Mouse (Mus musculus): ENCODE data around the gene Psme2b. TPM values are rescaled to one million over a fixed set of nuclear protein-coding genes. Genes with fewer than 3 reads are reported as not detected.
"Not testable (repeated sequence)": the region's sequence is repeated elsewhere in the genome, so short reads cannot be mapped to it uniquely, and the experiment has no call there.

Gene Psme2b
- 1.1 and 1.2 TPM in 2 replicates for polyA plus RNA-seq (2015; fragmentation: Nextera tagmentation; extraction: Ambion mirVana)

- 92% methylated on average over 6 of the region's 6 CpGs for WGBS
- H3K9me3 ChIP-seq (replicated peaks; ENCODE audit: control insufficient read depth, low read length, poor library complexity, severe bottlenecking); H3K27ac ChIP-seq (ENCODE audit: low read length); H3K4me1 ChIP-seq (ENCODE audit: control insufficient read depth, insufficient read depth, low read length); H3K27me3 ChIP-seq (ENCODE audit: control insufficient read depth, insufficient read depth, low read depth, low read length); ATAC-seq; H3K4me2 ChIP-seq (ENCODE audit: low read length); H3K4me3 ChIP-seq (ENCODE audit: low read depth, low read length); H3K9ac ChIP-seq (ENCODE audit: low read depth, low read length); H3K36me3 ChIP-seq (ENCODE audit: control insufficient read depth, insufficient read depth, low read length): not testable (repeated sequence)
Observed at GRCm38 (mm10) chr11:48946090-48946489, at the start of gene Psme2b. Gene Psme2b (minus strand): TSS chr11:48946190.

GRCm38 (mm10) chr11:48994018-48994417, 48.0 kb upstream of the Psme2b start, which contains the start of gene Tgtp1:
Gene Tgtp1 (minus strand): TSS chr11:48994172.
- not testable (repeated sequence) for H3K9me3 ChIP-seq (replicated peaks; ENCODE audit: control insufficient read depth, low read length, poor library complexity, severe bottlenecking); ATAC-seq; H3K36me3 ChIP-seq (ENCODE audit: control insufficient read depth, insufficient read depth, low read length); H3K27ac ChIP-seq (ENCODE audit: low read length); H3K4me1 ChIP-seq (ENCODE audit: control insufficient read depth, insufficient read depth, low read length); H3K9ac ChIP-seq (ENCODE audit: low read depth, low read length); H3K4me3 ChIP-seq (ENCODE audit: low read depth, low read length); H3K27me3 ChIP-seq (ENCODE audit: control insufficient read depth, insufficient read depth, low read depth, low read length); H3K4me2 ChIP-seq (ENCODE audit: low read length)
- 71% methylated on average over 2 of the region's 2 CpGs for WGBS

- not testable (repeated sequence) for H3K4me3 ChIP-seq (ENCODE audit: low read depth, low read length); H3K27ac ChIP-seq (ENCODE audit: low read length); H3K36me3 ChIP-seq (ENCODE audit: control insufficient read depth, insufficient read depth, low read length); ATAC-seq; H3K27me3 ChIP-seq (ENCODE audit: control insufficient read depth, insufficient read depth, low read depth, low read length); H3K9me3 ChIP-seq (replicated peaks; ENCODE audit: control insufficient read depth, low read length, poor library complexity, severe bottlenecking); H3K4me2 ChIP-seq (ENCODE audit: low read length); H3K4me1 ChIP-seq (ENCODE audit: control insufficient read depth, insufficient read depth, low read length); H3K9ac ChIP-seq (ENCODE audit: low read depth, low read length)
- WGBS: 81% methylated on average over 10 of the region's 10 CpGs
Observed at GRCm38 (mm10) chr11:48993296-48993695, 47.3 kb upstream of the Psme2b start.

GRCm38 (mm10) chr11:48991740-48992520, 45.9 kb upstream of the Psme2b start, which contains the start of gene Gm12185:
Gene Gm12185 (minus strand): TSS chr11:48992226.
- not testable (repeated sequence) for H3K9ac ChIP-seq (ENCODE audit: low read depth, low read length); H3K4me3 ChIP-seq (ENCODE audit: low read depth, low read length); H3K27ac ChIP-seq (ENCODE audit: low read length); H3K27me3 ChIP-seq (ENCODE audit: control insufficient read depth, insufficient read depth, low read depth, low read length); H3K4me1 ChIP-seq (ENCODE audit: control insufficient read depth, insufficient read depth, low read length); H3K36me3 ChIP-seq (ENCODE audit: control insufficient read depth, insufficient read depth, low read length); ATAC-seq; H3K9me3 ChIP-seq (replicated peaks; ENCODE audit: control insufficient read depth, low read length, poor library complexity, severe bottlenecking); H3K4me2 ChIP-seq (ENCODE audit: low read length)
- 77% methylated on average over 4 of the region's 4 CpGs for WGBS

- ATAC-seq; H3K4me2 ChIP-seq (ENCODE audit: low read length); H3K9ac ChIP-seq (ENCODE audit: low read depth, low read length); H3K9me3 ChIP-seq (replicated peaks; ENCODE audit: control insufficient read depth, low read length, poor library complexity, severe bottlenecking); H3K4me1 ChIP-seq (ENCODE audit: control insufficient read depth, insufficient read depth, low read length); H3K27ac ChIP-seq (ENCODE audit: low read length); H3K27me3 ChIP-seq (ENCODE audit: control insufficient read depth, insufficient read depth, low read depth, low read length); H3K4me3 ChIP-seq (ENCODE audit: low read depth, low read length); H3K36me3 ChIP-seq (ENCODE audit: control insufficient read depth, insufficient read depth, low read length): not testable (repeated sequence)
- 100% methylated on average over 2 of the region's 2 CpGs for WGBS
Observed at GRCm38 (mm10) chr11:48989981-48990380, 44.0 kb upstream of the Psme2b start.

- H3K4me2 ChIP-seq (ENCODE audit: low read length); H3K9ac ChIP-seq (ENCODE audit: low read depth, low read length); H3K9me3 ChIP-seq (replicated peaks; ENCODE audit: control insufficient read depth, low read length, poor library complexity, severe bottlenecking); ATAC-seq; H3K27ac ChIP-seq (ENCODE audit: low read length); H3K4me3 ChIP-seq (ENCODE audit: low read depth, low read length); H3K27me3 ChIP-seq (ENCODE audit: control insufficient read depth, insufficient read depth, low read depth, low read length); H3K4me1 ChIP-seq (ENCODE audit: control insufficient read depth, insufficient read depth, low read length); H3K36me3 ChIP-seq (ENCODE audit: control insufficient read depth, insufficient read depth, low read length): not testable (repeated sequence)
- 87% methylated on average over 2 of the region's 3 CpGs for WGBS
Observed at GRCm38 (mm10) chr11:48988219-48988618, 42.2 kb upstream of the Psme2b start.

GRCm38 (mm10) chr11:48982848-48983247, 36.9 kb upstream of the Psme2b start:
- H3K9ac ChIP-seq (ENCODE audit: low read depth, low read length): not testable (repeated sequence)

GRCm38 (mm10) chr11:48980052-48980451, 34.1 kb upstream of the Psme2b start:
- not testable (repeated sequence) for ATAC-seq; H3K4me1 ChIP-seq (ENCODE audit: control insufficient read depth, insufficient read depth, low read length); H3K4me2 ChIP-seq (ENCODE audit: low read length); H3K36me3 ChIP-seq (ENCODE audit: control insufficient read depth, insufficient read depth, low read length); H3K4me3 ChIP-seq (ENCODE audit: low read depth, low read length); H3K27ac ChIP-seq (ENCODE audit: low read length); H3K9me3 ChIP-seq (replicated peaks; ENCODE audit: control insufficient read depth, low read length, poor library complexity, severe bottlenecking); H3K27me3 ChIP-seq (ENCODE audit: control insufficient read depth, insufficient read depth, low read depth, low read length); H3K9ac ChIP-seq (ENCODE audit: low read depth, low read length)
- WGBS: no CpG with 5 or more reads among the region's 5 CpGs

More at GRCm38 (mm10) chr11:48982848-48983247, 36.9 kb upstream of the Psme2b start:
- no CpG with 5 or more reads among the region's 3 CpGs for whole genome bisulfite sequencing
- ATAC-seq; H3K4me1 ChIP-seq (ENCODE audit: control insufficient read depth, insufficient read depth, low read length); H3K4me2 ChIP-seq (ENCODE audit: low read length); H3K27ac ChIP-seq (ENCODE audit: low read length); H3K36me3 ChIP-seq (ENCODE audit: control insufficient read depth, insufficient read depth, low read length); H3K27me3 ChIP-seq (ENCODE audit: control insufficient read depth, insufficient read depth, low read depth, low read length); H3K4me3 ChIP-seq (ENCODE audit: low read depth, low read length); H3K9me3 ChIP-seq (replicated peaks; ENCODE audit: control insufficient read depth, low read length, poor library complexity, severe bottlenecking): not testable (repeated sequence)

GRCm38 (mm10) chr11:48979251-48979650, 33.3 kb upstream of the Psme2b start, which contains the start of gene 9930111J21Rik1:
Gene 9930111J21Rik1 (minus strand): TSS chr11:48979398.
- not testable (repeated sequence) for H3K27ac ChIP-seq (ENCODE audit: low read length); H3K4me2 ChIP-seq (ENCODE audit: low read length); H3K9ac ChIP-seq (ENCODE audit: low read depth, low read length); H3K36me3 ChIP-seq (ENCODE audit: control insufficient read depth, insufficient read depth, low read length); H3K9me3 ChIP-seq (replicated peaks; ENCODE audit: control insufficient read depth, low read length, poor library complexity, severe bottlenecking); ATAC-seq; H3K4me3 ChIP-seq (ENCODE audit: low read depth, low read length); H3K27me3 ChIP-seq (ENCODE audit: control insufficient read depth, insufficient read depth, low read depth, low read length); H3K4me1 ChIP-seq (ENCODE audit: control insufficient read depth, insufficient read depth, low read length)
- no CpG with 5 or more reads among the region's 3 CpGs for WGBS

Measured in midbrain, embryonic 16.5 days (tissue).